Mouse (Mus musculus) adipocyte (in vitro differentiated cells): ENCODE results near the gene Hivep2.

ENCODE experiments used
- DNase-seq: peaks from one replicate; pipeline ENCODE4 v3.0.0-alpha.2; 2016; ENCODE audit warnings: low spot score

The Hivep2 gene

DNA sequence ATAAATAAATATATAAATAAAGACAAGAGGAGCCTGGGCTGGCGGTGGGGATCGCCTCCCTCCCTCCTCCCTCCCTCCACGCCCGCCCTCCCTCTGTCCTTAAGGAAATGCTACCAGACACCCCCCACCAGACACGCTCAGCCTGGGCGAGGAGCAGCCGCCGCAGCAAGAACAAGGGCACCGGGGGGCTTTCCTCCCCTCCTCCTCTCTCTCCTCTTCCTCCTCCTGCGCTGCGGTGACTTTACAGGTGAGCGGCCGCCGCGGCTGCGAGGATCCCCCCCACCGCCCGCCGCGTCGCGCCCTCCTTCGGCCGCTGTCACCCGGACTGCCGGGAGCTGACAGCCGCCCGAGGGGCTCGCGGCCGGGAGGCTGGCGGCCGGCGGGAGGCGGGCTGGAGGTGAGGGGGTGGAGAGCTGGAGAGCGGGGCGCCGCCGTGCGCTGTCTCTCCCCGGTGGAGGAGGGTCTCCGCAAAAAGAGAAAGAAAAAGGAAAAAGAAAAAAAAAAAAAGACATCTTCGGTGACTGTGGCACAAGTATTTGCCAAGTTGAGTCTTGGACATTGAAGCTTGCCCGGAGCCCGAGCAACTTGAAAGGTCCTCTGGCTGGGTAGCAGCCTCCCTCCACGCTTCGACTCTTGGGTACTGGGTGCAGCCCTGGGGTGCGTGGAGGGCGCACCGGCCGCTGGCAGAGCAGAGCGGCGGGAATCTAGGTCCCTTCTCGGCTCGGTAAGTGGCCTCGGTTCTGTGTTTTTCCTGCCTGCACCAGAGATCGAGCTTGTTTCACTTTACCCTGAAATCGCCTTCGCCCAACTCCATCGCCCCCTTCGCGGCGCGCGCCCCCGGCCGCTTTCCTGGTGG, at the start of gene Hivep2:
Hivep2 (plus strand) TSS at position 102 of the 856 bp plus-strand sequence.
- peak; percentile 60 for DNase-seq

DNA sequence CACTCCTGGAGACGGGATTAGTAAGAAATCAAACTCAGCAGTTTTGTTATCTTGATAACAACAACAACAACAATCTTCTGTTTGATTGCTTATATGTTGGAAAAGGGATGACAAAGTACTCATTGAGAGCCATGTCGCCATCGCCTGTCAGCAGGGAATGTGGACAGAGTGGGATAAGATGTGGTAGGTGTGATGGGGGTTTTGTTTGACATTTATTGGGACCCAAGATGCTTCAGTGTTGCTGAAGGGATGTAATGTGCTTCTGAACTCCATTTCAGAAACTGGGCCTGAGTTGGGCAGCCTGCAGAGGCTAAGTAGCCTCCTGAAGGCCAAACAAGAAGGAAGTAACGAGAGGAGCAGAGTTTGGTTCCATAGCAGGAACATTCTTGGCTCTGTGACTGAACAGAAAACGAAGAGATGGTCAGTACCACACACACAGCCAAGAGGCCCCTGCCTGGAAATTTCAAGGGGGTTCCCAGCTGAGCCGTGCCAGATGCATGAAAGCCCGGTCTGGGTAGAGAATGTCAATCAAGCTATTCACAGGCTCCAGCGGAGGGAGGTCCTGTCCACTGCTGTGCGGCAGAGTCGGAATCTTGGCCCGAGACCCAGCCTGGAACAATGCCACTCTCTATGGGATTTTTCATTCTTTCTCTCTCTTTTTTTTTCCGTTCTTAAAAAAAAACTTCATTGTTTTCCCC, 49.1 kb upstream of the Hivep2 start:
- DNase-seq = peak; percentile 59

DNA sequence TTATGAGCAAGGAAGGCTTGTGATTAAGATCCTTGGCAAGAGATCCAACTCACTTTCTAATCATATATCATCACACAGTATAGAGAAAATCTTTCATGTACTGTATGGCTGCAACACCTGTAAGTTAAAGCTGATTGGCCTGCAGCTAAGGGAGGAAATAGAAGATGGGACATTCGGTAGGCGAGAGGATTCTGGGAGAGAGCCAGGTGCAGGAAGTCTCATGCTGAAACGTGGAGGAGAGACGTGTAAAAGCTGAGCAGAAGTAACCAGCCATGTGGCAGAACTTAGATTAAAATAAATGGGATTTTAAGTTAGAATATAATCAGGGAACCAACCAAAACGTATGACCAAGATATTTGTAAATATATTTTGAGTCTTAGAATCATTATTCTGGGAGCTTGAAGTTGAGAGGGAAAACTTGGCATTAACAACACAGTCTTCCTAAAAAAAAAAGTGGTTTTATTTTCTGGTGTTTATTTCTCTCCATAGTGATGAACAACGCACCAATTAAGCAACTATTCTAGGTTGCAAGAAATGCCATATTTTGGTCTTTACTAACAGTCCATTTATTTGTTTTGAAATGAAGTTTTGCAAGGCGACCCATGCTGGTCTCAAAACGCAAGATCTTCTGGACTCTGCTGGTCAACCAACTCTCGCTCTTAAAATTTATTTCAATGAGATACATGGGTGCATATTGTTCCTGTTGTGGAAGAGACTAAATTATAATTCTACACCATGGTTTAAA, 44.1 kb upstream of the Hivep2 start:
- DNase-seq = no peak

DNA sequence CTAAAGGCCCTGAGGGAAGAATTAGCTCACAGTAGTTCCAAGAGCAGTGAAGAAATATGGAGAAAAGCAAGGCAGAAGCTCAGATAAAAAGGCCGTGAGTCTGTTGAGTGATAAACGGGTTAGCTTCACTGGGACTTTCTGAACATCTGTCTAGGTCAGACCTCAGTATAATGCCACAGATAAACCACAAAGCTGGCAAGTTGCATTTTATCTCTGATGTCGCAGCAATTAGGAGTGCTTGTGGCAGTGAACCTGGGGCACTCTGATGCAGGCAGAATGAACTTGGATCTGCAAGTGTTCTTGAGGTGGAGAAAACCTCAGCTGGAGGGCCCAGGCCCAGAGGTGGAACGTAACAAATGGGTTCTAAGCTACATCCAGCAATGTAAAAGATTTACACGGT, 36.6 kb upstream of the Hivep2 start:
- DNase-seq = no peak

DNA sequence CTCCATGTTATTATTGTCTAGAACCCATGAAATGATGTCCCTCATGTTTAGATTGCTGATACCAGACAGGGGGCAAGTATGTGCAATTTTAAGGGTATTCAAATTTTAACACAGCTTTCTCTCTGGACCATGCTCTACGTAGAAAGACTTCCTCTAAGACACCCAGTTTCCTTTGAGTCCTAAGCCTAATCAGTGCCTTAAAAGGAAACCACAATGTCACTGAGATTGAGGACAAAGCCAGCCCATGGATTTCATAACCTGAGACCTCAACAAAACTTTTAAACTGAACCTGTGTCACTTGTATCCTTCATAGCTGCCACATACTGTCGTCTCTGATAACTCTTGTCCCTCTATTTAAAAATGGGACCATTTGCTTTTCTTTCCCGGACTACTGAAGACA, 33.7 kb upstream of the Hivep2 start:
- no peak for DNase-seq

DNA sequence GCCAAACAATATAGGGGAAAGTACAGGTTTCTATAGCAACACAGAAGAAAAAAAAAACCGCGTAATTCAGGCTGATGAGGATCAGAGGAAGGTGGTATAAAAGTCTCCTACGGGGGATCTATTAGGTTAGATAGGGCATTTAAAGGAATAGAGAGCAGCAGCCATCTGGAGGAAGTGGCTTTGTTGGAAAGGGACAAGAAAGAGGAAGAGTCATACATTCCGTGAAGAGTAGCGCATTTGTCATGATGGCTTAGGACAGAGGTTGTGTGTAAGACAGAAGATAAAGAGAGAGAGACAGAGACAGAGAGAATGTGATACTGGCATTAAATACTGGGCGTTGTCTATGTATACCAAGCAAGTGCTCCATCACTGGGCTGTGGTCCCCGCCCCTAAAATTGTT, 32.6 kb upstream of the Hivep2 start:
- no peak for DNase-seq

DNA sequence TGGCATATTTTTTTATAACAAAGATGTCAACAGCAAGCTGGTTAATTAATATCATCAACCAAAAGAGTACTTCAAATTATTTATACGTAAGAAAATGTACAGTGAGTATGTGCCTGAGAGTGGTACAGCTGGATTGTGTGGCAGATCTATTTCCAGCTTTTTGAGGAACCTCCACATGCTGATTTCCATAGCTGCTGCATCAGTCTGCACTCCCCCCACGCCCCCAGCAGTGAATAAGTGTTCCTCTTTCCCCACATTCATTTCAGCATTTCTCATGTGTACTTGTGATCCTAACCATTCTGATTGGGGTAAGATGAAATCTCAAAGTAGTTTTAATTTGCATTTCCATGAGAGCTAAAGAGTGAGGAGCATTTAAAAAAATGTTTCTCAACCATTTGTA, 30.2 kb upstream of the Hivep2 start:
- DNase-seq = no peak

DNA sequence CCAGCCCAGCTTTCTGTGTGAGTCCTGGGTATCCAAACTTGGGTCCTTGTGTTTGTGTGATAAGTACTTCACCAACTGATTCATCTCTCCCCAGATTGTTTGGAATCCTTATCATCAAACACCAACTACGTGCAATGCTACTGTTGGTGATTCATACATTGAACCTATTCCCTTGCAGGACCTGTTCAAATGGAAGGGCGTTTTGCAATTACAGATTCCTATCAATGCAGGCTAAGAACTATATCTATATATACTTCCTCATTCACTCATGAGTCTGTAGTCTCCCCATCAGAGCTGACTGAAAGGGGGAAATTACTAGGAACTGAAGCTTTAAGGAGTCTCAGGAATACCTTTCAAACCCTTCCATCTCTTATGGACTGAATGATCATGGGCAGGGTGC, 24.5 kb upstream of the Hivep2 start:
- DNase-seq = no peak

DNA sequence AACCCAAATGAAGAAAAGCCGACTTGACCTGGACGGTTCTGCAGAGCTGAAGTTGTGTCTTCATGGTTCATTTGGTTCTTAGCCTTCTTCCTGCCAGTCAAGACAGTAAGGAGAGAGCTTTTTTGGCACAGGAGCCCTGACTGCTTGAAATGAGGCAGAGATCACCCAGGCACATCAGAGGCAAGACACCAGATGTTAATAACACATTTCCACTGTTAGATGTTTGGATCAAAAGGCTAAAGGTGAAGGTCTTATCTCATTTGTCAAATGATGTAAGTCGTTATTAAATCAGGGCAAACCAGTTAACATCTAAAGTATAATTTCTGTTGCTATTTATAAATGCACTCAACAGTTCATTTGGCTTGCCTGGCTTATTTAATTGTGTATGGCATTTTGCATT, 22.2 kb upstream of the Hivep2 start:
- DNase-seq = no peak

DNA sequence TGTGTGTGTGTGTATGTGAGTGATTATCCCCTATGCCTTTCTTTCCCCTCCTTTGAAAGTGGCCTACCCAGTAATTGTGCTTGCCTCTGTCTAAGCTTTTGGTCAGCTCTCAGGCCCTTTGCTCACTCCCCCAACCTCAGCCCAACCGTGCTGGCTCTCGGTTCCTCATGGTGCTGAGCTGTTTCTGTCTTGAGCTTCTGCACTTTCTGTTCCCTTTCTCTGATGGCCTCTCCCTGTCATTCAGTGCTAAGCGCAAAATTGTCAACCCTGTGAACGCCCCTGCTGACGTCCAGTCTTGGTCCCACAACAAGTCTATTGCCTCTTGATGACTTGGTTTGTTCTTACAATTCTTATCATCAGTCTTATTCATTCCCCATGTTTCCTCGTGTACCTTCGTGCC, 19.4 kb upstream of the Hivep2 start:
- no peak for DNase-seq

DNA sequence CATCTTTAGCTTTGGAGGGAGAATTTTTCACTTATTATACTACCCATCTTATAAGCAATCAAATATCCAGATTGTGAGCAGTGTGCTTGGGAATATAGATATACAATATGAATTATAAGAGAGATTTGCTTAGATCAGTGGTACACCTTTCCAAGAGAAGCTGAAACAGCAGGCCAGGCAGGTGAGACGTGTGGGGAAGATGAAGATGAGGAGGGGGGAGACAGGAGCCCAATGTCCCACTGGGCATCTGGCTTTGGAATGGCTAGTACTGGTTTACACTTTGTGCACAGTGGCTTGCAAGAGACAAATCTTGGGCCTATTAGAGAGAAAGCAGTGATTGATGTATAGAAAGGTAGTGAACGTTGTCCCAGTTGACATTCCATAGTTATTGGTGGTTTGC, 2.9 kb upstream of the Hivep2 start:
- no peak for DNase-seq

DNA sequence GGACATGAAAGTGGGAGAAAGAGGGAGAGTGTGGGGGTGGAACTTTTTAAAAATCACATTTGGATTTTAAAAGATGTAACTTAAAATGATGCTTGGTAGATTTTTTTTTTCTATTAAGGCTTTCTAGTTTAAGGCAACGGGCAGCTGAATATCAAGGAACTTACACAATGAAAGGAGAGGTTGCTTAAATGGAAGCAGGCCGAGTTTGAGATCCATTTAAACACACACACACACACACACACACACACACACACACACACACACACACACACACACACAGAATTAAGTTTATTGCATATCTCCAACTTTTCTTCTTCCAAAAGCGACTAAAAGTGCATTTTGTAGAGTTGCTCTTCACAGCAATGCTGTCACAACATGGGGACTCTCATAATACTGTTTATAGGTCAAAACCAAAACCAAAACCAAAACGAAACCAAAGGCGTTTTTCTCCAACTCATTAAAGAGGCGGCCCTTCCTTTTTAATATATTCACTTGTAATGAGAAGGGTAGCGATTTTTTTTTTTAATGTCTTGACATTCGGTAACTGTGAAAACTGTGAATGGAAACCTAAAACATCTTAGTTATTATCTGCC, 1.9 kb upstream of the Hivep2 start:
- no peak for DNase-seq

DNA sequence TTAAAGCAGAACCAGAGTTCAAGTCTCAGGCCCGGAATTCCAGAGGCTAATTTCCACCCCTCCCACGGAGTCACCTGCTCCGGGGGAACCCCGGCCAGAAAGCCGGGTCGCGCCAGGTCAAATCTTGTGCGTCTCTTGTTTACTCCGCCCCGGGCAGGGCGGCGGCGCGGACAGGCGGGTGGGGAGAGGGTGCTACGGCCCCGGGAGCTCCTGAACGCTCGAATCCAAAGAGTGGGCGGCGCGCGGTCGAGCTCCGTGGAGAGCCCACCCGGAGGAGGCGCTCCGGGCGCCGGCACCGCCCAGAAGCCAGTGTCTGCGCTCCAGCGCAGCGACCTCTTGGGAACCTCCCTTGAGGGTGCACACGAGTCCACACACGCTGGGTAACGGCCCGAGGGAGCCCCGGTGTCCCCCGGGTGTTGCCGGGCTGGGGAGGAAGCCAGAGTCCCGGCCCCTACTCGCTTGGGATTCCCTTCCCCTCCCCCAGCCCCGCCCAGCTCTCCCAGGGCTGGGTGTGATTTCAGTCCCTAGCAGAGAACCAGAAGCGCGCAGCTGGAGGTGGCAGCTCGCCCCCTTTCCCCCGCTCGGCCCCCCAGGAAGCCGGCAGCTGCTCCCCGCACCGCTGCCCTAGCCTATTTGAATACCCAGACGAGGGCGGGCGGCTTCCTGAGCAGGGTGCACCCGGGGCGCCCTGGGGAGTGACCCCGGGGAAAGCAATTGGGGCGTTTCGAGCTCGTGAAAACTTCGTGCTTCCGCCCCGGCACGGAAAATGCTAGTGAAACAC, 1.2 kb upstream of the Hivep2 start:
- DNase-seq = peak; percentile 81

DNA sequence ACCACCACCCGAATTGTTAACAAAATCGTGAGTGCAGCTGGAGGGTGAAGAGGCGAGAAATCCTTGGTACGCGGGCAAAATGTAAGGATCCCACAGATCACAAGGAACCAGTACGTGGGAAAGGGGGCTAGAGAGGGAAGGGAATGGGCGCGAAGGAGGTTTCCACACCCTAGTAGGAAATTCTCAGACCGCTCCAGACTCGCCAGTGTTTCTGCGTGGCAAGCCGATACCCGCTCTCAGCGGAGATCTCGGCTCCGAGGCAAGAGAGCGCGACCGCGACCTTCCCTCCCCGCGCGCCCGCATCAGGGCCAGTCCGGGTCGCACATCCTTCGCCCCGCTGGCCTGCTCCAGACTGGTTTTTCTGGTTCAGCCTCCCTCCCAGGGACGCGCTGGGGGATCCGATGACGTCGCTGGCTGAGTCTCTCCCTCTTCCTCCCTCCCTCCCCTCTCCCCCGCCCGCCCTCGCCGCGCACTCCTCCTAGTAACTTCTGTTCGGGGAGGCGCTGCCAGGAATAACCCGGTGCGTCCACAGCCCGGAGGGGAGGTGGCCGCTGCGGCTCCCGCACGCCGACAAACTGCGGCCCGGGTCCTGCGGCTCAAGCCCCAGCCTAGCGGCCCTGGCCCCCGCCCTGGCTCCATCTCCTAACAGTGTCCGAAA, 430 bp upstream of the Hivep2 start:
- DNase-seq = peak; percentile 85

DNA sequence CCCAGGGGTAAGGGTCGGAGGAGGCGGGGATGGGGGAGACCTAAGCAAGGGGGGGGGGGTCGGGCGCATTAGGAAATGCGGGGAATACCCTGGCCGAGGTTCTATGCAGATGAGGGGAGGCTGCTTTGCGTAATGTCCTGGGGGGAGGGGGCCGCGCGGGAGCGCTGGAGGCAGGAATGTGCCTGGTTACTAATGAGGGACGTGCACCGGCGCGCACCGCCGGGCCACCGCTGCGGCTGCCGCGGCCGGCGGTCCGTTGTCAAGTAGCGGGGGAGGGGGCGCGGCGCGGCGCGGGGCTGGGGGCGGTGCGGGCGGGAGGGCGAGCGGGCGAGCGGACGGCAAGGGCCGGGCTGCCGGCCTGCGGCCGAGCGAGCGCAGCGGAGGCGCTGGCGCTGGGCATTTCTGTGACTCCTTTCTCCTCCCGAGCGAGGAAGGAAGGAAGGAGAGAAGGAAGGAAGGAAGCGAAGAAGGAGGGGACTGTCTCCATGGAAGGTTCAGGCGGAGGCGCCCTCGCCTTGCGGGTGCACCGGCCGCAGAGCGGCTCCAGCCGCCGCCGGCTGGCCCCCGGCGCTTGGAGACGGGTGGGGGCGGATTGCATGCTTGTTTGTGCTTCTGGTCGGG, 1.1 kb downstream of the Hivep2 start:
- DNase-seq = peak; percentile 57

DNA sequence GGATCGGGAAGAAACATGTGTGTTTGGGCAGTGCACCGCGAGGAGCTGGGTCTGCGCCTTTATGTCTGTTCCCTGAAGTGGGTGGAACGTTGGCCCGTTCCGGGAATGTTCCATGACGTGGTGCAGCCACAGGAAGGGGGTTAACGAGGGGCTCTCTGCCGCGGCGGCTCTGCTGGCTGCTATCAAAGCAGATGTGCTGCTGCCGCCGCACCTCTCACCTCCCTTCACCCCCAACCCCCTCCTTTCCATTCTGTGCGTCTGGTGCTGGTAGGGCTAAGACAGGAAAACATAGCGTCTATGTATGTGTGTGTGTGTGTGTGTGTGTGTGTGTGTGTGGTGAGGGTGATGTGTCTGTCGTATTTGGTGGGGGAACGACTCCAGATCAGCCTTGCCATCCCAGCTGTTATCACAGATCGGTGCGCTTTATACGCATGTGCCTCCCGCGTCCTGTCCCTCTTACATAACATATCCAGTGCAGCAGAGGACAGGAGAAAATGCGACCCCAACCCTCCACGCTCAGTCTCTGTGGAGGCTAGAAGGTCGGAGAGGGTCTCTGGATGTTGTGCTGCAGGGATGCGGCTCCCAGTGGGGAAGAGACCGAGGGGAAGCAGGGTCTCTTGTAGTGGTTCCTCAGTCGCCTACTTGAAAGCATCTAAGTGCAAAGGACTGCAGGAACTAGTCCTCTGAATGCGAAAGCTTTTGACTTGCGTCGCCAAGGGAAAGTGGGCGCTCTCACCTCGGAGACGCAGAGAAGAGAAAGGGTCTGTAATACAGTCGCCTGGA, 1.8 kb downstream of the Hivep2 start:
- peak; percentile 72 for DNase-seq

DNA sequence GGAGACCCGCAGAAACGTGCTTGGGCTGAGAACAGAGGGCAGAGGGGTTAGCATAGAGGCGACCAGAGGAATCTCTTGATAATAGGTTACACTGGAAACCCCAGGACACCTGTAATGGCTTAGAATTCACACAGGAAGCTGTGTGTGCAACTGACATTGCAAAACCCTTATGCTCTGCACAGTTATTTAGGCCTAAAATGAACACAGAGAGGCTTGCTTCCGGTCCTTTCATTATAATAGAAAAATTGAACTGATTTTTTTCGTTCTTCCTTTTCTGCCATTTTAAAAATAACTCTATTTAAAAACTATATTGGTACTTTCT, 2.3 kb downstream of the Hivep2 start:
- DNase-seq = peak; percentile 31

DNA sequence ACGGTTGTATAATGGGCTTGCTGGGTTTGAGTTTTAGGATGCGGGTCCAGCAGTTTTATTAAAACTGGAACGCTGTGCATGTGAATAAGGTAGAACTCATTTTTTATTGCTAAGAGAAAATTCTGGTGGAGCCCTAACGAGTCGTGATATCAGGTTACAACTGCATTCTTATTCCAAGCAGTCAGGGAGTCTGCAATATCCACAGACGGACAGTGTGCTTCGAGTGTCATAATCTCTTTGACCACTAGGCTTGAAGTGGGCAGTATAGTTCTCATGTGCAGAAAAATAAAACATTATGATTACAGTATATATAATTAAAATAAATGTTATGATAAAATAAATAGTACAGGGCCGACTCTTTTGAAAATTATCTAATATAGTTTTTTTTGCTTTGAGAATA, 3.1 kb downstream of the Hivep2 start:
- DNase-seq = peak; percentile 69

DNA sequence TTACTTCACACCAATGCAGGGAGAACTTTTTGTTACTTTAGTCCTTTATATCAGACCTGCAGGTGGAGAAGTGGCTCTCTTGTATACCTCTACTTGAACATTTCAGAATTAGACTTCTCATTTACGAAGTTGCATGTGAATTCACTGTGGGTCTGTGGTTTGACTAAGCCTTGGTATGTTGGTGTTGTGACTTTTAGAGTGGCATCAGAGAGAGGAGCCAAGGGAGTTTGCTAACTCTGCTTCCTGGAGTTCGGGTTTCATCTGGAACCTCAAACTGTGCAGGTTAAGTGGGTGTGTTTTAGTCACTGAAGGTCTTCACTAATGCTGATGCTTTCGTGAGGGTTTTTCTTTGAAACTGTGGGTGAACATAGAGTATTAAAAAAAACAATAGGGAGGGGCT, 4.4 kb downstream of the Hivep2 start:
- no peak for DNase-seq

DNA sequence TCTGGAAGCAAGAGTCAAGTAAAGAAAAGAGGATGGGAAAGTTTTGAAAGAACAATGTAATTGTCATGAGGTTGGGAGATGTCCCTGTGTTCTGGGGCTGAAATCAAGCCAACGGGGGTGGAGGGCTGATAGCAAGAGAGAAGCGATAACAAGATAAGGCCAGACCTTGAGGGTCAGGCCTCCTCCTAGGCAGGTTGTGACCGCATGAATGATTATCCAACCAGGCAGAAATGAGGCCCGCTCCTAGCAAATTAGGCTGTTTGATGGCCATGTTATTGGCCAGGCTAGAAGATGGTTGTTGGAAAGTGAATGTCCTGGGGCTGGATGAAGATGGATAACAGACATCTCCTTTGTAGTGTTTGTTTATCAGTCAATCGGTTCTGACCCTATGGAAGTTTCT, 5.4 kb downstream of the Hivep2 start:
- no peak for DNase-seq
